ENCODE assay signal across 10 mouse cellular contexts in genomic region chrX:48318194-48318593, GRCm38 (mm10). TPM values are rescaled to one million over a fixed set of nuclear protein-coding genes. Genes with fewer than 3 reads are reported as not detected.
DNase-seq lines count a peak whose midpoint lies in the region; ATAC-seq and TF ChIP-seq lines count a peak whose summit lies in the region.
"Had no signal": no experiment of that assay in that cellular context is flagged by ENCODE, and none has a peak within 500 bp of the region (broad histone marks: within the 10 kb centered on the region; RNA-seq: fewer than 3 reads in every experiment).

No protein-coding gene starts in this region.

- WGBS in liver, embryonic 13.5 days (ENCODE audit: insufficient replicate concordance), result 11% methylated on average over 9 of the region's 9 CpGs
- WGBS in spleen, adult 2 months, result 20% methylated on average over 9 of the region's 9 CpGs
- 29% methylated on average over 9 of the region's 9 CpGs for WGBS in hindbrain, postnatal 0 days

- H3K27ac ChIP-seq in liver, embryonic 13.5 days, result peak overlapping the region; percentile 77
- no peak overlapping the region; the same call in 1 of the 2 replicates for H3K27ac ChIP-seq in spleen, adult 2 months (ENCODE audit: insufficient read depth, low read length)
- no peak overlapping the region for H3K27ac ChIP-seq in hindbrain, postnatal 0 days
- H3K27ac ChIP-seq: embryonic facial prominence, embryonic 12.5 days; limb, embryonic 15.5 days had no signal

- peaks cover 50% of the 10 kb centered on the region for H3K4me1 ChIP-seq in liver, embryonic 13.5 days (replicated peaks)
- H3K4me1 ChIP-seq in spleen, adult 2 months (ENCODE audit: control insufficient read depth, insufficient read depth, insufficient read length), result no peaks in the 10 kb centered on the region; the same call in 1 of the 2 replicates
- H3K4me1 ChIP-seq in hindbrain, postnatal 0 days (ENCODE audit: insufficient read depth, low read length), result no peaks in the 10 kb centered on the region
- H3K4me1 ChIP-seq: embryonic facial prominence, embryonic 12.5 days had no signal

- no peak for TF ChIP-seq CTCF in spleen, adult 2 months (IDR thresholded peaks at IDR 0.05; ENCODE audit: extremely low read depth, insufficient read depth, insufficient read length, insufficient replicate concordance)
- TF ChIP-seq CTCF in hindbrain, postnatal 0 days (IDR thresholded peaks at IDR 0.05; ENCODE audit: low read depth), result no peak

- ATAC-seq in liver, embryonic 13.5 days (ENCODE audit: low read depth), result peak; percentile 58
- no peak for ATAC-seq in hindbrain, postnatal 0 days

- no peaks in the 10 kb centered on the region for H3K27me3 ChIP-seq in liver, embryonic 13.5 days
- H3K27me3 ChIP-seq in spleen, adult 2 months (ENCODE audit: control insufficient read depth, insufficient read depth, low read length), result no peaks in the 10 kb centered on the region
- H3K27me3 ChIP-seq in hindbrain, postnatal 0 days (ENCODE audit: insufficient read depth, low read length), result no peaks in the 10 kb centered on the region

- peak overlapping the region; percentile 36; the same call in 1 of the 2 replicates for H3K9ac ChIP-seq in liver, embryonic 13.5 days
- H3K9ac ChIP-seq in hindbrain, postnatal 0 days (replicated peaks; ENCODE audit: low read length), result no peak overlapping the region
- H3K9ac ChIP-seq: embryonic facial prominence, embryonic 12.5 days; limb, embryonic 15.5 days had no signal

- no peak for TF ChIP-seq POLR2A in spleen, adult 2 months (IDR thresholded peaks at IDR 0.05; ENCODE audit: low read depth, low read length)

- H3K4me2 ChIP-seq in liver, embryonic 13.5 days, result peak overlapping the region; percentile 37
- H3K4me2 ChIP-seq in hindbrain, postnatal 0 days (ENCODE audit: low read depth, low read length), result no peak overlapping the region
- H3K4me2 ChIP-seq: embryonic facial prominence, embryonic 12.5 days; limb, embryonic 15.5 days had no signal

- no peaks in the 10 kb centered on the region for H3K9me3 ChIP-seq in liver, embryonic 13.5 days (replicated peaks)
- H3K9me3 ChIP-seq in hindbrain, postnatal 0 days (ENCODE audit: low read length), result no peaks in the 10 kb centered on the region
- H3K9me3 ChIP-seq: embryonic facial prominence, embryonic 12.5 days; limb, embryonic 15.5 days had no signal

- peak; percentile 24 for DNase-seq in adrenal gland, postnatal 10 days
- DNase-seq in adrenal gland, postnatal 25 days, result no peak
- peak; percentile 80 for DNase-seq in T-cell, adult 2 months (ENCODE audit: low spot score)
- DNase-seq in liver, embryonic 13.5 days, result peak; percentile 31
- peak; percentile 27 to 69 for DNase-seq in spleen, adult 2 months (ENCODE audit: low read depth in 1 of 2, low spot score in 2 of 2)
- no peak for DNase-seq in hindbrain, postnatal 0 days (ENCODE audit: low spot score)
- DNase-seq in layer of hippocampus, postnatal 36 days, result no peak
- DNase-seq in cerebellum, adult 9-10 months, result no peak

- no peaks in the 10 kb centered on the region for H3K36me3 ChIP-seq in liver, embryonic 13.5 days
- H3K36me3 ChIP-seq in spleen, adult 2 months (ENCODE audit: control insufficient read depth, insufficient read depth, low read length), result no peaks in the 10 kb centered on the region
- H3K36me3 ChIP-seq in hindbrain, postnatal 0 days (ENCODE audit: insufficient read depth, low read length), result no peaks in the 10 kb centered on the region
- H3K36me3 ChIP-seq: embryonic facial prominence, embryonic 12.5 days; limb, embryonic 15.5 days had no signal

- no peak overlapping the region for H3K4me3 ChIP-seq in liver, embryonic 13.5 days (replicated peaks)
- peak overlapping the region; percentile 0; the same call in 1 of the 2 replicates for H3K4me3 ChIP-seq in spleen, adult 2 months (ENCODE audit: extremely low read depth, insufficient read depth, insufficient read length)
- H3K4me3 ChIP-seq in hindbrain, postnatal 0 days (ENCODE audit: low read length), result no peak overlapping the region
- H3K4me3 ChIP-seq: embryonic facial prominence, embryonic 12.5 days; limb, embryonic 15.5 days had no signal

RNA-seq across cellular contexts. Expression of gene Bcorl1, which starts 23.0 kb away (rescaled TPM):
- 10 to 100 TPM in 1 of 2 experiments, 1 to 10 TPM in 1; 9.9 to 12.6 TPM for total RNA-seq in adrenal gland, postnatal 10 days (2021)
- total RNA-seq in adrenal gland, postnatal 25 days (2021), result 14.1 and 16.9 TPM in 2 replicates
- 2.8 TPM in 2 replicates for polyA plus RNA-seq in liver, embryonic 13.5 days (2015; fragmentation: Nextera tagmentation; extraction: Ambion mirVana)
- polyA plus RNA-seq in spleen, adult 2 months (2012; rRNA removed), result 3.1 and 3.4 TPM in 2 replicates
- total RNA-seq in hindbrain, postnatal 0 days (2014; rRNA removed), result 7.8 and 8.5 TPM in 2 replicates
- 3.3 and 4.0 TPM in 2 replicates for polyA plus RNA-seq in hindbrain, postnatal 0 days (2015; fragmentation: Nextera tagmentation; extraction: Ambion mirVana)
- 10 to 100 TPM; 16.4 to 18.3 TPM for total RNA-seq in layer of hippocampus, postnatal 36 days (2021)

Comparison
In these comparisons a context has a peak if more than half of its experiments do, and no peak if none do; other contexts are left out.
1. DNase-seq: peak in adrenal gland, postnatal 10 days (single experiment), T-cell, adult 2 months (single experiment), liver, embryonic 13.5 days (single experiment) and spleen, adult 2 months (2 of 2); none in adrenal gland, postnatal 25 days (single experiment), hindbrain, postnatal 0 days (single experiment), layer of hippocampus, postnatal 36 days (0 of 2) and cerebellum, adult 9-10 months (single experiment).